Mouse (Mus musculus): ENCODE data around the gene Alpk3. TPM values are rescaled to one million over a fixed set of nuclear protein-coding genes. Genes with fewer than 3 reads are reported as not detected.

Alpk3 gene
- polyA plus RNA-seq, 1 experiment from 2014 or later: 1.0 TPM

- WGBS: 77% methylated on average over 9 of the region's 9 CpGs
- no peak; the same call in 1 of the 2 replicates for ATAC-seq
- no peak for TF ChIP-seq CTCF (IDR thresholded peaks at IDR 0.05; ENCODE audit: low read depth)
These were observed 5.9 kb downstream of the Alpk3 start for GRCm38 (mm10) chr7:81063332-81063731.

DNA sequence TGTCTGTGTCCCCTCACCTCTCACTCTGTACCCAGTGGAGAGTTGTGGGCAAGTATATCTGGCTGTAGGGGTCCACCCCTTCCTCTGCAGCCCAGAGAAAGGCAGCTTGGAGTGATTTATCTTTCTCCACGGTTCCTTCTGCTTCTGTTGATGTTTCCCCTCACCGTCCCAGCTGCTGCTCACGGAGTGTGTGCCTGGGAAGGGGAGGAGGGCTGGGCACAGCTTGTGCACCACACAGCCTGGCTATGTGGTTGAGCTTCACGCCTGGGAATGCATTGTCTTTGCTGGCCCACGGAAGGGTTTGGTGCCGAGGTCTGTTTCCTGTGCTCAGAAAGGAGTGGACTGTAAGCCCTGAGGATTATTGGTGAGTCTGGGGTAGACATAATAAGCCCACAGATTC is 9.3 kb downstream of the Alpk3 start:
- ATAC-seq: no peak
- no peaks in the 10 kb centered on the region for H3K4me1 ChIP-seq (replicated peaks; ENCODE audit: control insufficient read depth, insufficient read depth, low read length)
- H3K4me3 ChIP-seq (ENCODE audit: low read depth, low read length): no peak overlapping the region
- no peak overlapping the region for H3K27ac ChIP-seq (ENCODE audit: low read depth, low read length)
- no peaks in the 10 kb centered on the region for H3K27me3 ChIP-seq (replicated peaks; ENCODE audit: control insufficient read depth, insufficient read depth, low read length)
- no peak for TF ChIP-seq CTCF (IDR thresholded peaks at IDR 0.05; ENCODE audit: low read depth)
- WGBS: 39% methylated on average over 6 of the region's 6 CpGs
- no peak overlapping the region for H3K9ac ChIP-seq (ENCODE audit: low read depth, low read length)
- H3K36me3 ChIP-seq (ENCODE audit: control insufficient read depth, insufficient read depth): no peaks in the 10 kb centered on the region
- no peak overlapping the region for H3K4me2 ChIP-seq (replicated peaks; ENCODE audit: low read depth)
- no peaks in the 10 kb centered on the region for H3K9me3 ChIP-seq (ENCODE audit: control insufficient read depth)

More at GRCm38 (mm10) chr7:81063332-81063731, 5.9 kb downstream of the Alpk3 start:
- Histone ChIP-seq H3K4me2 (replicated peaks; ENCODE audit: low read depth) (no peak overlapping the region), H3K4me3 (ENCODE audit: low read depth, low read length) (no peak overlapping the region), H3K36me3 (ENCODE audit: control insufficient read depth, insufficient read depth) (no peaks in the 10 kb centered on the region), H3K4me1 (replicated peaks; ENCODE audit: control insufficient read depth, insufficient read depth, low read length) (no peaks in the 10 kb centered on the region; the same call in 1 of the 2 replicates), H3K27ac (ENCODE audit: low read depth, low read length) (no peak overlapping the region), H3K9me3 (ENCODE audit: control insufficient read depth) (no peaks in the 10 kb centered on the region), H3K9ac (ENCODE audit: low read depth, low read length) (no peak overlapping the region), H3K27me3 (replicated peaks; ENCODE audit: control insufficient read depth, insufficient read depth, low read length) (no peaks in the 10 kb centered on the region)

- ATAC-seq: no peak
- Histone ChIP-seq H3K36me3 (ENCODE audit: control insufficient read depth, insufficient read depth) (no peaks in the 10 kb centered on the region), H3K9me3 (ENCODE audit: control insufficient read depth) (no peaks in the 10 kb centered on the region), H3K27me3 (replicated peaks; ENCODE audit: control insufficient read depth, insufficient read depth, low read length) (no peaks in the 10 kb centered on the region), H3K4me3 (ENCODE audit: low read depth, low read length) (no peak overlapping the region), H3K27ac (ENCODE audit: low read depth, low read length) (no peak overlapping the region), H3K4me1 (replicated peaks; ENCODE audit: control insufficient read depth, insufficient read depth, low read length) (peaks cover 8% of the 10 kb centered on the region; the same call in 1 of the 2 replicates), H3K9ac (ENCODE audit: low read depth, low read length) (no peak overlapping the region), H3K4me2 (replicated peaks; ENCODE audit: low read depth) (no peak overlapping the region)
- WGBS: 44% methylated on average over 5 of the region's 5 CpGs
- no peak for TF ChIP-seq CTCF (IDR thresholded peaks at IDR 0.05; ENCODE audit: low read depth)
These were observed 15.1 kb downstream of the Alpk3 start for GRCm38 (mm10) chr7:81072463-81072862.

- Histone ChIP-seq H3K36me3 (ENCODE audit: control insufficient read depth, insufficient read depth) (no peaks in the 10 kb centered on the region), H3K9ac (ENCODE audit: low read depth, low read length) (no peak overlapping the region), H3K4me3 (ENCODE audit: low read depth, low read length) (no peak overlapping the region), H3K4me1 (replicated peaks; ENCODE audit: control insufficient read depth, insufficient read depth, low read length) (peaks cover 8% of the 10 kb centered on the region; the same call in 1 of the 2 replicates), H3K9me3 (ENCODE audit: control insufficient read depth) (no peaks in the 10 kb centered on the region), H3K27ac (ENCODE audit: low read depth, low read length) (no peak overlapping the region), H3K27me3 (replicated peaks; ENCODE audit: control insufficient read depth, insufficient read depth, low read length) (no peaks in the 10 kb centered on the region), H3K4me2 (replicated peaks; ENCODE audit: low read depth) (no peak overlapping the region)
- peak; percentile 57 for TF ChIP-seq CTCF (IDR thresholded peaks at IDR 0.05; ENCODE audit: low read depth)
- no peak for ATAC-seq
- 87% methylated on average over 5 of the region's 5 CpGs for WGBS
These were observed 15.9 kb downstream of the Alpk3 start for GRCm38 (mm10) chr7:81073273-81073672.

- H3K27me3 ChIP-seq (replicated peaks; ENCODE audit: control insufficient read depth, insufficient read depth, low read length): no peaks in the 10 kb centered on the region
- H3K4me3 ChIP-seq (ENCODE audit: low read depth, low read length): no peak overlapping the region
- H3K4me1 ChIP-seq (replicated peaks; ENCODE audit: control insufficient read depth, insufficient read depth, low read length): peaks cover 8% of the 10 kb centered on the region; the same call in 1 of the 2 replicates
- no peak for TF ChIP-seq CTCF (IDR thresholded peaks at IDR 0.05; ENCODE audit: low read depth)
- H3K27ac ChIP-seq (ENCODE audit: low read depth, low read length): peak overlapping the region; percentile 63
- H3K36me3 ChIP-seq (ENCODE audit: control insufficient read depth, insufficient read depth): no peaks in the 10 kb centered on the region
- H3K9me3 ChIP-seq (ENCODE audit: control insufficient read depth): no peaks in the 10 kb centered on the region
- WGBS: 13% methylated on average over 9 of the region's 9 CpGs
- no peak overlapping the region for H3K9ac ChIP-seq (ENCODE audit: low read depth, low read length)
- ATAC-seq: peak; percentile 97
- peak overlapping the region; percentile 35; the same call in 1 of the 2 replicates for H3K4me2 ChIP-seq (replicated peaks; ENCODE audit: low read depth)
These were observed 17.1 kb downstream of the Alpk3 start for GRCm38 (mm10) chr7:81074546-81074945.

DNA sequence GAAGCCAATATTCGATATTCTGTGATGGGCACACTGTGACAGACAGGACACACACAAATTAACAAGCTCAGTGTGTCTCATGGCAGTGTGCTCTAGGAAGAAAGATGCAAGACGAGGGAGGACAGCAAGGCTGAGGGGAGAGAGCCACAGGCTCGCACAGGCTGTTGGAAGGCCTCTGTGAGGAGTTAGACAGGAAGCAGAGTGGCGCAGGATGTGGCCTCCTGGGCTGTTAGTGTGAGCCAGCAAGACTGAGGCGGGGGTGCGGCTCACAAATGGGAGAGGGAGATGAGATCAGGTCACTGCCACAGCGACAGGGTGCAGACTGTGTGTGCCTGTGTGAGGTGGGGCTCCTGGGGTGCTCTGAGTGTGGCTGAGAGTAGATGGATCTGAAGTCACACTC is 17.9 kb downstream of the Alpk3 start:
- Histone ChIP-seq H3K36me3 (ENCODE audit: control insufficient read depth, insufficient read depth) (no peaks in the 10 kb centered on the region), H3K4me1 (replicated peaks; ENCODE audit: control insufficient read depth, insufficient read depth, low read length) (peaks cover 8% of the 10 kb centered on the region; the same call in 1 of the 2 replicates), H3K27ac (ENCODE audit: low read depth, low read length) (peak overlapping the region; percentile 23; the same call in 1 of the 2 replicates), H3K9me3 (ENCODE audit: control insufficient read depth) (no peaks in the 10 kb centered on the region), H3K27me3 (replicated peaks; ENCODE audit: control insufficient read depth, insufficient read depth, low read length) (no peaks in the 10 kb centered on the region), H3K4me2 (replicated peaks; ENCODE audit: low read depth) (no peak overlapping the region), H3K4me3 (ENCODE audit: low read depth, low read length) (no peak overlapping the region), H3K9ac (ENCODE audit: low read depth, low read length) (no peak overlapping the region)
- no peak for TF ChIP-seq CTCF (IDR thresholded peaks at IDR 0.05; ENCODE audit: low read depth)
- ATAC-seq: no peak
- WGBS: 47% methylated on average over 7 of the region's 7 CpGs

DNA sequence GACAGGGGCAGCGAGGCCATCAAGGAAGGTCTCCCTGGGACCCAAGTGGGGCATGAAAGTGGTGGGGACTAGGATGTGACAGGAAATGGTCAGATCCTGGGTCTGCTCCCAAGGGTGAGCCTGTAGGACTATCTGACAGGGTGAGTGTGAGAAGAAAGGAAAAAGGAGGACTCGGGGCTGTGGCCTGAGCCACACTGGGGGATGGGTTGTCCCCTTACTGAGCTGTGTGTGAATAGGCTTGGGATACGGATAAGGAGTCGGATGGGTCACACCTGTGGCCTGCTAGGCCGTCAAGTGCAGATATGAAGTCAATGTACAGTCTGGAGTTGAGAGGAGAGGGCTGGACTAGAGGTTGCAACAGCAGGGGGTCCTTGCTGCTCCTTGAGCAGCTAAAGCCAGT is 18.3 kb downstream of the Alpk3 start:
- H3K9ac ChIP-seq (ENCODE audit: low read depth, low read length): no peak overlapping the region
- 78% methylated on average over 5 of the region's 5 CpGs for WGBS
- H3K4me1 ChIP-seq (replicated peaks; ENCODE audit: control insufficient read depth, insufficient read depth, low read length): peaks cover 8% of the 10 kb centered on the region; the same call in 1 of the 2 replicates
- peak overlapping the region; percentile 23 for H3K27ac ChIP-seq (ENCODE audit: low read depth, low read length)
- H3K4me2 ChIP-seq (replicated peaks; ENCODE audit: low read depth): no peak overlapping the region
- no peaks in the 10 kb centered on the region for H3K27me3 ChIP-seq (replicated peaks; ENCODE audit: control insufficient read depth, insufficient read depth, low read length)
- no peak overlapping the region for H3K4me3 ChIP-seq (ENCODE audit: low read depth, low read length)
- TF ChIP-seq CTCF (IDR thresholded peaks at IDR 0.05; ENCODE audit: low read depth): no peak
- no peaks in the 10 kb centered on the region for H3K36me3 ChIP-seq (ENCODE audit: control insufficient read depth, insufficient read depth)
- no peak for ATAC-seq
- H3K9me3 ChIP-seq (ENCODE audit: control insufficient read depth): no peaks in the 10 kb centered on the region
